Mouse (Mus musculus) cerebellum, adult 11 months (tissue): Measurements from ENCODE around the gene Rps18.

ENCODE experiments used
- DNase-seq: peaks from one replicate; pipeline ENCODE4 v3.0.0; 2022

Rps18 gene

DNA sequence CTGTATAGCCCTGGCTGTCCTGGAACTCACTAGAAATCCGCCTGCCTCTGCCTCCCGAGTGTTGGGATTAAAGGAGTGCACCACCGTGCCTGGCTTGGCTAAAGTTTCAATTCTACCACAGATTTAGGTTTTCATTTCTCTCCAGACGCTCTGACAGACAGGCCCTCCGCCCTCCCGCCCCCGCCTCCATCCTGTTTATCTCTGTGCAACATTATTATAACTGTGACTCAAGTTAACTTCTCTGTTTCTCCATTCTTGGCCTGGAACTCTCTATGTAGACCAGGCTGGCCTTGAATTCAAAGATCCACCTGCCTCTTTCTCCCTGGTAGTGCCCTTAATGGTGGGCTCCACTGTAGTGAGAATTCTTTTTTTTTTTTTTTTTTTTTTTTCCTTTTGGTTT, 53.3 kb downstream of the Rps18 start:
- DNase-seq = no peak

DNA sequence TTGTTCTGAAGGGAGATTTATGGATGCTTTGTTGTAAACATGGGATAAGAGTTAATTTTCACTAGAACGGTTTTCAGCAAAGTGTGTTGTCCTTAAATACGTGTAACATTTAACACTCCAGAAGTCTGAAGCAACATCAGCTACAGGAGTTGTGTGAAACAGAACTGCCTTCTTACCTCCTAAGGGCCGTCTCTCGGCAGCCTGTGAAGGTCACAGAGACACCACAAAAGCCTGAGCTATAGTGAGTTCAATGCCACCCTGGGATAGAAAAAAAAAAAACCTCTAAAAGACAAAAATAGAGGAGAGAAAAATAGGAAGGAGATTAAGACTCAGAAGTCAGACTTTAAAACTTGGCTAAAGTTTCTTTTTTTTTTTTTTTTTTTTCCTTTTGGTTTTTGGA, 53.7 kb downstream of the Rps18 start:
- DNase-seq = no peak
